Mouse (Mus musculus): Measurements from ENCODE around the gene Dnmt3c.

GRCm38 (mm10) chr2:153768881-153769280, 72.4 kb downstream of the Dnmt3c start:
- TF ChIP-seq ZNF384 (IDR thresholded peaks at IDR 0.05; ENCODE audit: low read depth, low read length): no peak
- TF ChIP-seq CHD2 (IDR thresholded peaks at IDR 0.05; ENCODE audit: low read depth, low read length): no peak
- no peak for TF ChIP-seq HCFC1 (IDR thresholded peaks at IDR 0.05; ENCODE audit: borderline replicate concordance, insufficient read depth, low read length)
- TF ChIP-seq MAFK (IDR thresholded peaks at IDR 0.05; ENCODE audit: insufficient read depth, low read depth, low read length): no peak
- TF ChIP-seq ZC3H11A (IDR thresholded peaks at IDR 0.05; ENCODE audit: borderline replicate concordance, low read depth, low read length): no peak
